Mouse (Mus musculus) bone marrow macrophage, adult 2 months (primary cell): ENCODE results near the gene Col9a1.

ENCODE experiments used
- CTCF ChIP-seq: IDR thresholded peaks from 2 replicates; pipeline ENCODE4 v1.5.1; 2012; ENCODE audit warnings: low read depth, mild to moderate bottlenecking, low read length, moderate library complexity
- POLR2A ChIP-seq: IDR thresholded peaks from 2 replicates; pipeline ENCODE4 v1.6.1; 2012; ENCODE audit warnings: mild to moderate bottlenecking, low read depth, low read length, borderline replicate concordance

DNA sequence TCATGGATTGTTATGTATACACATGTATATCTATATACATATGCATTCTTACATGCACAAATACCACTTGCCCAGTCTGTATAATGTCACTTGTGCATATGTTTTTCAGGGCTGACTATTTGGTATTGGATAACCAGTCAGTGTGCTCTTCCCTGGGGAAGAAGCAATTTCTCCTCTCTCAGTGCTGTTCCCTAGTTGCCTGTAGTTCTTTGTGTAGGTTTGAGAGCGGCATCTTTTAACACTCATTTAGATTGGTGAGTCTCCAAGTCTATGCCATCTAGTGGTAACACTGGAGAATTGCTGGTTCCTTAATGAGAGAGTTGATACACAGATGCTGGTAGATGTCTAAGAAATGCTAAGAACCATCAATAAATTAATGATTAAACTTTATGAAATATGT is 42.6 kb upstream of the Col9a1 start:
- TF ChIP-seq CTCF: no peak
- no peak for TF ChIP-seq POLR2A
